Mouse (Mus musculus) cerebellum, postnatal 4 days (tissue): ENCODE measurements around the gene Spsb2.
A peak's percentile ranks its signal among the peaks of the same experiment; 100 is the strongest.
"Not testable (repeated sequence)": the region's sequence is repeated elsewhere in the genome, so short reads cannot be mapped to it uniquely, and the experiment has no call there.

Experiments
- DNase-seq, 2 experiments: peaks; one replicate each; pipeline ENCODE4 v3.0.0; 2022; ENCODE audit warnings: low spot score in 2 of 2, mixed read lengths in 1 of 2

The Spsb2 gene

DNA sequence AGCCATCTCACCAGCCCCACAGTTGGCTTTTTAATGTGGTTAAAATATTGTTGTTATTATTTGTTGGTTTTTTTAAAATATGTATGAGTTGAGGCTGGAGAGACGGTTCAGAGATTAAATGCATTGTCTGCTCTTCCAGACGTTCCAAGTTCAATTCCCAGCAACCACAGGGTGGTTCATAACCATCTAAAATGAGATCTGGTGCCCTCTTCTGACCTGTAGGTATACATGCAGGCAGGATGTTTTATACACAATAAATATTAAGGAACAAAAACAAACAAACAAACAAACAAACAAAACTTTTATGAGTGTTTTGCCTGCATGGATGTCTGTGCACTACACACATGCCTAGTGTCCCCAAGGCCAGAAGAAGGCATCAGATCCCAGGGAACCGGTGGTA, 5.4 kb upstream of the Spsb2 start:
- DNase-seq, result no peak

DNA sequence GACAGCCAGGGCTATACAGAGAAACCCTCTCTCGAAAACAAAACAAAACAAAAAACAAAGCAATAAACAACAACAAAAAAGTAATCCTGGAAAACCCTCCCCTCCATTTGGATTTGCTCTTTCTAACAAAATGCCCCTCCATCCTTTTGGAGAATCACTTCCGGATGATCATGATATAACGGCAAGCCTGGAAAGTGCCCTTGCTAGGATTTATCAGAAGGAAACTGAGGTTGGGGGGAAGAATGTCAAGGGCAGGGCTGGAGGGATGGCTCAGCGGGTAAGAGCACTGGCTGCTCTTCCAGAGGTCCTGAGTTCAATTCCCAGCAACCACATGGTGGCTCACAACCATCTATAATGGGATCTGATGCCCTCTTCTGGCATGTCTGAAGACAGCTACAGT, 4.8 kb upstream of the Spsb2 start:
- DNase-seq, result not testable (repeated sequence)

DNA sequence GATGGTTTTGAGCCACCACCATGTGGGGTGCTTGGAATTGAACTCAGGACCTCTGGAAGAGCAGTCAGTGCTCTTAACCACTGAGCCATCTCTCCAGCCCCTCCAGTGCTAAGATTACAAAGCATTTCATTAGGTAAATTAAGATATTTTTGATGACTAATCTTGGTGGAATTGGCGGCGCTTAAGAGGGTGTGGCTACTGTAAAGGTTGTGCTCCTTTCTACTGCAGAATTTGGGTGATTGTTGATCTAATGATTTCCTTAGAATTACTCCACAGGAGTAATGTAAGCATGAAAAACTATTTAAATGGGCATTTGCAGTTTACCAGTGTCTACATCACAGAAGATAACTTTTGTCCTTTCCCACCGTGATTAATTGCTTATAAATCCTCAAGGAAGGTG, 4.1 kb upstream of the Spsb2 start:
- DNase-seq, result no peak

DNA sequence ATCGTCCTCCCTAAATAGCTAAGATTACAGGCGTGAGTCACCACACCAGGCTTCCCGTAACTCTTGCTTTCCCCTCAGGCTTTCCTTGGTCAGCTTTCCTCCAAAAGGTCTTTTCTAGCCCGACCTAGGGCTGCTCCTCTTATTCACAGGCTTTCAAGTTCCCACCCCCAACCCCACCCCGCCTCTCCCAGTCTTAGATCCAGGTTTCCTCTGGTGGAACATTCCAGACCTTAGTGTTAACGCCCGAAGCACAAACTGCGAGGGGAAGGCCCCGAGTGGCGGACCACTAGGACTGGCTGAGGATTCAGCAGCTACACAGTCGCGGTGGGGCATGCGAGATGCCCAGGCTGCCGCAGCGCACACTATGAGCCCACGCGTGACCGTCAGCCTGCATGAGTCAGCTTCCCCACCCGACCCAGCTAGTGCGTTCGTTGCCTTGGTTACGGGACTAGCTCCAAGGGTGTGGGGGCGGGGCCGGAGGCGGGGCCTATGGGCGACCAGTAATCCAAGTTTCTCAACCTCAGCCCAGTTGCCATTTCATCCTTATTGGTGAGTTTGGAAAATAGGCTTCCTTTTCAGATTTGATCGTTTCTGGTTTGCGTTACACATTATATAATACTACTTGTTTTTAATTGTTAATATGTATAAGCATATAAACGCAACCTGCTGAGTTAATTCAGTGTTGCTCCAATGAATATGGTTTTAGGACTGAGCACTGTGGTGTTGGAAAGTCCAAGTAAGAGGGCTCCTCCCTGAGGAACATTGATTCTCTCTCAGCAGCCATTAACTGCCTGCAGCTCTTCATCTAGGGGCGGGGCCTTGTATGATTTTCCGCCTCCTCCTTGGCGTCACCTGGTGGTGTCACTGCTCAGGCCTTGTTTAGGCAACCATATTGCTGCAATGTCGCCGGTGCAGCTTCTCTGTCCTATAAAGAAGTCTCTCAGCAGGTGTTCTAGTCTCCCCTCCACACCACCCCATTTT, 2.8 kb upstream of the Spsb2 start:
- peak; percentile 83 to 92 for DNase-seq

DNA sequence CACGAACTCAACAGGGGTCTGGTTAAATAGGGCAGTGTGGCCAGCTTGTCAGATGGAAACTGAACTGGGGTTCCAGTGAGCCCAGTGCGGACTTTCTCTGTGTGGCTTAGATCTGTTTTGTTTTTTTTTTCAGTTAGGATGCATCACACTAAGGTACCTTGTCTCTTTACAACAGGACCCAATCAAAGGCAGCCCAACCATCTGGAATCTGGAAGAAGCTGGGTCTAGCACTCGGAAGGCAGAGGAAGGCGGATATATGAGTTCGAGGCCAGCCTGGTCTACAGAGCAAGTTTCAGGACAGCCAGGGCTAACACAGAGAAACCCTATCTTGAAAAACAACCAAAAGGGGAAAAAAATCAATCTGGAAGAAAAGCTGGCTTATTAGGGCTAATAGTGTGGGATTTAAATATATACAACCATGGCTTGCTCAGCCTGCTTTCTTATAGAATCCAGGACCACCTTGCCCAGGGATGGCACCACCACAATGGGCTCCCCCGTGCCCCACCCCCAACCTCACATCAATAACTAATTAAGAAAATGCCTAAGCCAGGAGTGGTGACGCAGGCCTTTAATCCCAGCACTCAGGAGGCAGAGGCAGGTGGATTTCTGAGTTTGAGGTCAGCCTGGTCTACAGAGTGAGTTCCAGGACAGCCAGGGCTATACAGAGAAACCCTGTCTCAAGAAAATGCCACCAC, 1.9 kb upstream of the Spsb2 start:
- no peak for DNase-seq

DNA sequence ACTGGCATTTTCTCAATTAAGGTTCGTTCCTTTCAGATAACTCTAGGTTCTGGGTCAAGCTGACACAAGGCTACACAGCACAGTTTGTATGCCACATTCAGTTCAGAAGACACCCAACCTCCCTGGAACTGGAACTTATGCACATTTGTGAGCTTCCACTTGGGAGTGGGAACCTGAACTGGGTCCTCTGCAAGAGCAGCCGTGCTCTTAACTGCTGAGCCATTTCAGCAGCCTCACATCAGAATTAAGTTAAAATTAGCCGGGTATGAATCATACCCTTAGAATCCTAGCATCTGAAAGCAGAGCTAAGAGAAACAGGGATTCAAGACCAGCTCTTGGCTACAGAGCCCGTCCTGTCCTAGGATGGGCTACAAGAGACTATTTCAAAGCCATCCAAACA, 1.1 kb upstream of the Spsb2 start:
- DNase-seq, result no peak

DNA sequence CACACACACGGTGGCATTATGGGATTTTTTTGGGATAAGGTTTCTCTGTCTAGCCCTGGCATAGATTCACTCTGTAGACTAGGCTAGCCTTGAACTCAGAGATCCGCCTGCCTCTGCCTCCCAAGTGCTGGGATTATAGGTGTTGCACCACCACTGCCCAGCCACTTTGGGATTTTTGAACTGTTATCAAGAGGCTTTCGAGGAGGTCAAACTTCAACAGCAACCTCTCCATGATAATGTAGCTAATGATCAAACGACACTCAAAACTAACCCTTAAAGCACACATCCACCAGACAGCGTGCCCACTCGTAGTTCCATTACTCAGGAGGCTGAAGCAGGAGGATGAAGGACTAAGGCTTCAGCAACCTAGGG, 489 bp upstream of the Spsb2 start:
- DNase-seq, result no peak

DNA sequence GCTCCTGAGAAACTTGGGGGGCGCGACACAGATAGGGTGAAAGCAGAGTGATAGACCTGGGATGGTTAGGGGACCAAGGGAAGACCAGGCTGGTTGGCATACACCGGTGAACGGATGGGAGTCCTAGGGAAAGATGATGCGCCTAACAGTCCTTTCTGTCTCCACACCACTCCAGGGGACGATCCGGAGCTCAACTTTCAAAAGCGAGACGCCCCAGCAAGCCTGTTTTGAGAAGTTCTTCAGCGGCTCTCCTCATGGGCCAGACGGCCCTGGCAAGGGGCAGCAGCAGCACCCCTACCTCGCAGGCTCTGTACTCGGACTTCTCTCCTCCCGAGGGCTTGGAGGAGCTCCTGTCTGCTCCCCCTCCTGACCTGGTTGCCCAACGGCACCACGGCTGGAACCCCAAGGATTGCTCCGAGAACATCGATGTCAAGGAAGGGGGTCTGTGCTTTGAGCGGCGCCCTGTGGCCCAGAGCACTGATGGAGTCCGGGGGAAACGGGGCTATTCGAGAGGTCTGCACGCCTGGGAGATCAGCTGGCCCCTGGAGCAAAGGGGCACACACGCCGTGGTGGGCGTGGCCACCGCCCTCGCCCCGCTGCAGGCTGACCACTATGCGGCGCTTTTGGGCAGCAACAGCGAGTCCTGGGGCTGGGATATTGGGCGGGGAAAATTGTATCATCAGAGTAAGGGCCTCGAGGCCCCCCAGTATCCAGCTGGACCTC, 752 bp downstream of the Spsb2 start:
- peak; percentile 64 to 84 for DNase-seq

DNA sequence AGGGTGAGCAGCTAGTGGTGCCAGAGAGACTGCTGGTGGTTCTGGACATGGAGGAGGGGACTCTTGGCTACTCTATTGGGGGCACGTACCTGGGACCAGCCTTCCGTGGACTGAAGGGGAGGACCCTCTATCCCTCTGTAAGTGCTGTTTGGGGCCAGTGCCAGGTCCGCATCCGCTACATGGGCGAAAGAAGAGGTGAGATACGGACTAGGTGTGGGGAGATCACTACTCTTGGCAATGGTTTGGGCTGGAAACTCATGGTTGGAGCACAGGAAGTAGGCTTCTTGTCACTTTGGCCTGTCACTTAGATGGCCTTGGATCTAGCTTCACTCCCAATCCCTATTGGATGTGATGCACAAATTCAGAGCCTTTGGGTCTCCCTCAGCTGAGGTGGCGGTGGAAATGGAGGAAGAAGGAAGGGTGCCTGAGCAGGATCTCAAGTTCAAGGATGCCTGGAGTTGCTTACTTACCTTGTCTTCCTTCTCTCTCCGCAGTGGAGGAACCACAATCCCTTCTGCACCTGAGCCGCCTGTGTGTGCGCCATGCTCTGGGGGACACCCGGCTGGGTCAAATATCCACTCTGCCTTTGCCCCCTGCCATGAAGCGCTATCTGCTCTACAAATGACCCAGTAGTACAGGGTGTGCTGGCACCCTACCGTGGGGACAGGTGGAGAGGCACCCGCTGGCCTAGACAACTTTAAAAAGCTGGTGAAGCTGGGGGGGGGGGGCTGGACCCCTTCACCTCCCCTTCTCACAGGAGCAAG, 1.5 kb downstream of the Spsb2 start:
- no peak for DNase-seq

DNA sequence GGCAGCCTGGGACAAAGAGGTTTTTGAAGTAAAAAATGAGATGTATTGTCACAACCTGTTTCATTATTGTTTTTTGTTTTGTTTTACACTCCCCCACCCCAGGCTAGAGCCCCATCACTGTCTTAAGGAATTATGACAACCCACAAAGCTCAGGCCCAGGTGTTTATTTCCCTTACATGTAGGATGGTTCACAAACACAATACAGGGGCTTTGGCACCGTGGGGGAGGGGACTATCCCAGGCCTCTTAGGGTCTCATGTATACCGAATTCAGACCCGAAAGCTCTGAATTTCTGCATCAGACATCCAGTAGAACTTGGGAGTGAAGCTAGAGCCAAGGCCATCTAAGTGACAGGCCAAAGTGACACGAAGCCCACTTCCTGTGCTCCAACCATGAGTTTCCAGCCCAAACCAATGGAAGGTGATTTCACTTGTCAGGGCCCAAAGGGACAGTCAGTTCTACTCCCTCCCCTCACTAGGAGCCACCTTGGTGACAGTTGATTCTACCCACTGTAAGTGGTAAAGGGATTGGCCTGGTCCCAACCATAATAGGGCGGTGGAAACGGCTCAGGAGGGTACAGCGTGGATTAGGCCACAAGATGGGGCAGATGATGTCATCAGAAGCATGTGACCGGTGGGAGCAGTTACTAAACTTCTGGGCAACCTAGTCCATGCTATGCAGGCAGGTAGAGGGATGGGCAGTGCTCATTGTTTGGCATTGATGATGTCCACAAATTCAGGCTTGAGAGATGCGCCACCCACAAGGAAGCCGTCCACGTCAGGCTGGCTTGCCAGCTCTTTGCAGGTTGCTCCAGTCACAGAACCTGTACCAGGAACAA, 2.3 kb downstream of the Spsb2 start:
- not testable (repeated sequence) for DNase-seq

DNA sequence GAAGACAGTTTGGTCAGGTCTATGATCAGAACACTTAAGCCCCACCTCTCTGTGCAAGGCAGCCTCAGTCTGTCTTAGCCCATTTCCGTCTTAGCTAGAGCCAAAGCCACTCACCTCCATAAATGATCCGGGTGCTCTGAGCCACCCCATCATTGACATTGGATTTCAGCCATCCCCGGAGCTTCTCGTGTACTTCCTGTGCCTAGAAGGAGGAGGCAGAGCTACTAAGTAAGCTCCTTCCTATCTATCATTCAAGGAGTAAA, 2.9 kb downstream of the Spsb2 start:
- no peak for DNase-seq

DNA sequence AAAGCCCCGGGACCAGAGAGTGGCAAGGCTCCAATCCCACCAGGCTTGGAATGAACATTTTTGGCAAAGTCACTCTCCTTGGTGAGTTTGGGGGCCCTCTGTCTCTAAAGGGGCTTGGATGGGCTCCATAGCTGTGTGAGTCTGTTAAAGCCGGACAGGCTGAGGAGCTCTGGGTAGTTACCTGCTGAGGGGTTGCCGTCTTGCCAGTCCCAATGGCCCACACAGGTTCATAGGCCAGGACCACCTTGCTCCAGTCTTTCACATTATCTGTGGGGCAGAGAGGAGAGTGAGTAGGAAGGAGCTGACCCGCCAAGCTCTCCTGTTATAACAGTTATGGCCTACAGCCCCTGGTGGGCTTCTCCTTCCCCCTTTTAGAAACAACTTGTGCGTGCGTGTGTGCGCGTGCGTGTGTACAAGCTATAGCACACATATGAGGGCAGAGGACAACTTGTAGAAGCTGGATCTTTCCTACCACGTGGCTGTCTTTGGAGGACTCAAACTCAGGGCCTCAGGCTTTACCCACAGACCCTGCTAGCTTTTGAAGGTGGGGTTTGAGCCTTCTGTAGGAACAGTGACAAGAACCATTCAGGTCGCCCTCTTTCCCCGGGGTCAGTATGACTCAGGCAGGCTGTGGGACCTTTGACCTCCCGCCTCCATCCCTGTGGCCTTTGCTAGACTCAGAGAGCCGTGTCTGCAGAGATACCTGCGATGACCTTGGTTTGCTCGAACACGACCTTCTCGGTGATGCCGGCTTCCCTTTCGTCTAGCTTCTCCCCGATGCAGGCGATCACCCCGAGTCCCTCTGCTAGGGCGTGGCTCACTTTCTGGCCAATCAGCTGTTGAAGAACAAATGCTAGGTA, 3.5 kb downstream of the Spsb2 start:
- no peak for DNase-seq

DNA sequence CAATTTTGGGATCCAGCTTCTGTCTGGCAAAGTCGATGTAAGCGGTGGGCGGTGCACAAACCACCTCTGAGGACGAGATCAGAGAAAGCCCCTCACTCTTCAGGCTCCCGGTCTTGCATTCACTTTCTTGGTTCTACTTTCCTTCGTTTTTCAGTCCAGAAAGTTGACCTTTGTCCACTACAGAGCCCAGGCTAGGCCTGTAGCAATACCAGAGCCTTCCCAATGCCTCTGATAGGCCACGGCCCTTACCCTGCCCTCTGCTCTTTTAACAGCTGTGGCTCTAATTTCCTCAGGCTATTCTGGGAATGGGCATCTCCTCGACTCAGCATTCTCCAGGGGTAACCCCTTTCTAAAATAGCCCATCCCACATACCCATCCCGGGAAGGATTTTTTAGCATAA, 4.4 kb downstream of the Spsb2 start:
- DNase-seq, result no peak

DNA sequence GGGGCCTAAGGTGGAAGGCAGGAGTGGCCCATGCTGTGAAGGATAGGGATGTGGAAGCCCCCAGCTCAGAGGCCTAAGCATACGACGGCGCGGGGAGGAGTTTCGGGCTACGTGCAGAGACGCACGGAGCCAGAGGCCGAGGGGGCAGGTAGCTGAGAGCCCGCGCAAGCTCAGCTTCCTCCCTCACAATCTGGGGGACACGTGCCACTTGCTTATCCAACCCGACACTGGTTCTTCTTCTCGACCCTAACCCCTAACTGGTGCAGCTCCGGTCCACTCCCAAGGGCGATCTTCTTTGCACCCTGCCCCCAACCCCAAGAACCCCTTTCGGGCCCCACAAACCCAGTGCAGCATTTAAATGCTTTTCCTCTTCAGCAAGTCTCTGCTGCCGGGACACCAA, 5.0 kb downstream of the Spsb2 start:
- DNase-seq, result peak in 1 of 2 experiments; percentile 61

DNA sequence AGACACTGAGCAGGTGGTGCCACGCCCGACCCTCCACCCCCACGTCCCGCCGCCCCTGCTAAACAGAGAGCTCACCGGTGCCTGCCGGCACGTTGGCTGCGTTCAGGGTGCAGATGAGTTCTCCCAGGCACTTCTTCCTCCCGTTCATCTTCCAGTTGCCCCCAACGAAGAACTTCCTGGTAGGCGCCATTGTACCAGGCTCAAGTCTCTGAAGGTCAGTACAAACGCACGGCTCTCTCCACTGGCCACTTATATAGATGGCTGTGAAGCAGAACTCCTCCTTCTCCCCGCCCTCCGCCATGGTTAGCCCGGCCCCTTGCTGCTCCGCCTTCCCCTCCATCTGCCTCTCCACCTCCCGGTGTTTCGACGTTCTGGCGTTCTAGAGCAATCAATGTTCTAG, 5.5 kb downstream of the Spsb2 start, which contains the start of gene Tpi1:
Gene Tpi1, minus strand, starts transcription at position 364 of the 400 bp plus-strand sequence.
- DNase-seq, result peak; percentile 65 to 84

DNA sequence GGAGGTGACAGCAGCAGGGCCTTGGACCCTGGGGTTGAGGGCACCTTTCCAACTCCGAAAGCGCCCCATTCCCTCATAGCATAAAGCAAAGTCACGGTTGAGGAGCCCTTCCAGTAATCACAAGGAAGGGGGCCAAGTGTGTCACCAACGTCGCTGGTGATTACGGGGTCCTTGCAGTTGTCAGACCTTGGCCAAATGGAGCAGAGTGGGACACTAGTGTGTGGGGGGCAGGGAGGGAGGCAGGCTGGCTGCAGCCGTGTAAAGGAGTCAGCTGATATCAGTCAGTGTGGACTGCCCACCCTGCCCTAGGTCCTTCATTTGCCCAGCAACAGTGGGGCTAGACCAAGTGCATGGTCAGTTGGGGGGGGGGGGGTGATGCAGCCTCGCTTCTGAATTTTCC, 6.0 kb downstream of the Spsb2 start:
- peak in 1 of 2 experiments; percentile 49 for DNase-seq

DNA sequence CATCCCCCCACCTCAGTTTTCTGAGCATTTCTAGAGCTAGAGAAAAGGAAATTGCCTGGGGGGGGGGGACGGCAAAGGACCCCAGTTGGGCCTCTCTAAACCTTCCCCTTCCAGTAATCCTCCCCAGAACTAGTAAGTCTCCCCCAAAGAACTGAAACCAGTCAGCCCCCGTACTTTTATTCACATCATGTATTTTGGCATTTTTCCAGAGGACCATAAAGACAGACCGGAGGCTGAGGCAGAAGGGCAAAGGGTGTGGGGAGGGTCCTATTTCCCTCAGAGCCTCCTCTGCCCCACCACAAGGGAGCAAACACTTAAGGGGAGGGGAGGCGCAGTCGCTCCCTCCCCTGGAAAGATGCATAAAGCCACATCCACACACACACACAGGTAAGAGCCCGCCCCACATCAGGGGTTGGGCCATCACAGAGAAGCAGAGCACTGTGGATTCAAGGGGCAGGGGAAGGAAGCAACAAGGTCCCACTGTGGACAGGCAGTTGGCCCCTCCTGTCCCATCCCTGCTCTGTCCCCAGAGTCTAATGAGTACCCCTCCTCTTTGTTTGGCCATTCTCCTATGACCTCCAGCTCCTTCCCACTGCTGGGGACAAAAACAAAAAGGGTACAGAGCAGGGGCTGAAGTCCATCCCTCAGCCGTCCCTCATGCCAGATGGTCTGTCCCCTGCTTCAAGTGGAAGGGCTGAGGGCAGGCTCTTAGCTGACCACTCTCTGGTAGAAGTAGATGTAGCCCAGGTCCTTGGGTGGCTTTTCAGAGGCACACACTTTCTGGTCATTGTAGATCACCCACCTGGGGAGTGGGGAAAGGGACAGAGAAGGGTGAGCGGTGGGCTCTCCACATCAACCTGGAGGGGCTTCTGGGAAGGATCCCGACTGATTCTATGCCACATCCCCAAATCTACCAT, 6.7 kb downstream of the Spsb2 start:
- DNase-seq, result no peak

DNA sequence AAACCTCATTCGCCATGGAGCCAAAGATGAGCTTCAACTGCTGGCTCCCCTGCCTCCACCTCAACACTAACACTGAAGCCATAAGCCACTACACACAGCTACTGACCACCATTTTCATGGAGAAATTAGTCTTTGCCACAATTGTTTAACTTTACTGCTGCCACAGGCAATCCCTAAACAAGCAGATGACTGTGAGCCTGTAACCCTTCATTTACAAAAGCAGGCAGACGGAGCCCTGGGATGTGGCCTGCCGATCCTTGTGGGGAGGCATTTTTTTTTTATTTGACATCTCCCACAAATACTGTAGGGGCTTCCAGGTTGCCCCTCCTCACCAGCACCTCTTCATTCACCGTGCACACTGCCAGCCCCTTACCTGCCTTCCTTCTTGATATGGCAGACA, 8.2 kb downstream of the Spsb2 start:
- DNase-seq, result no peak

DNA sequence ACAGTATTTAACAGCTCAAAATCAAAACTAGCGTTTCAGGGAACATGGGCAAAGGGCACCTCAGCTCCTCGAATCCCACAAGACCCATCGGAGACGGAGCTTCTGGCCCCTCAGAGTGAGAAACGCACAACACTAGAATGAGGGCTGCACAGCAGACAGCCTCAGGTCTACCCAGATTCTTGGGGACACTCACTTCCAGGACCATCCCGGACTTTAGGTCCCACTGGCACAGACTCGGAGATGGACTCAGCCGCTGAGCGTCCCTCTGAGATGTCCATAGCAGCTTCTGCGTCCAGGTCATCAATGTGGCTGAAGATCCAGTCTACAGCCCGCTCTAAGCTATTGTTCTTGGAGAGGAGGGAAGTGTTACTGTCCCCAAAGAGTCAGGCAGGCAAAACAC, 8.7 kb downstream of the Spsb2 start:
- no peak for DNase-seq
